36 mouse cellular contexts compared by ENCODE assay signal in the genomic region with DNA sequence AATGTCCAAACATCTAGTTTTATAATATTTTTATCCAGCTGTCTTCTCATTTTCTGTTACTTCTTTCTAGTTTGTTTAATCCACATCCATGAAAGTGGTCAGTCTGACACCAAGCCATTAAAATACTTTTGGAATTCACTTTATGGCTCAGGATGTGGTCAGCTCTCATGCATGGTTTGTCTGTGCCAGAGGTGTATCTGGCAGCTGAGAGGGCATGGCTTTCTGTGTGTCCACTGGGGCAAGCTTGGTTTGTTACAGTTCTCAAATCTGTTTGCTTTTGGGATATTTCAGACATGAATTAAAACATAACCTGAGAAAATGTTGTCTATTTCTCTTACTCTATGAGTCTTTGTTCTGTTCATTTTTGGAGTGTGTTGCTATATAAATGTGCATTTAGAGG. TPM values are rescaled to one million over a fixed set of nuclear protein-coding genes. Genes with fewer than 3 reads are reported as not detected.
"Had no signal": no experiment of that assay in that cellular context is flagged by ENCODE, and none has a peak within 500 bp of the region (broad histone marks: within the 10 kb centered on the region; RNA-seq: fewer than 3 reads in every experiment).

No protein-coding gene starts in this region.

- H3K27ac ChIP-seq: left cerebral cortex, adult 2 months; limb, embryonic 10.5 days; limb, embryonic 12.5 days; limb, embryonic 13.5 days; limb, embryonic 15.5 days; liver, embryonic 12.5 days; liver, embryonic 13.5 days; liver, embryonic 14.5 days; liver, embryonic 15.5 days; lung, embryonic 15.5 days; macrophage; midbrain, embryonic 10.5 days; midbrain, embryonic 12.5 days; midbrain, embryonic 13.5 days; midbrain, embryonic 15.5 days had no signal

- H3K9me3 ChIP-seq: limb, embryonic 10.5 days; limb, embryonic 12.5 days; limb, embryonic 13.5 days; limb, embryonic 15.5 days; liver, embryonic 12.5 days; liver, embryonic 13.5 days; liver, embryonic 15.5 days; lung, embryonic 15.5 days; midbrain, embryonic 12.5 days; midbrain, embryonic 13.5 days; midbrain, embryonic 15.5 days had no signal

- H3K4me3 ChIP-seq: left cerebral cortex, adult 2 months; limb, embryonic 10.5 days; limb, embryonic 12.5 days; limb, embryonic 13.5 days; limb, embryonic 15.5 days; liver, embryonic 12.5 days; liver, embryonic 13.5 days; liver, embryonic 15.5 days; lung, embryonic 15.5 days; megakaryocyte, embryonic 14.5 days; midbrain, embryonic 10.5 days; midbrain, embryonic 12.5 days; midbrain, embryonic 13.5 days; midbrain, embryonic 15.5 days had no signal

- H3K9ac ChIP-seq: limb, embryonic 12.5 days; limb, embryonic 13.5 days; limb, embryonic 15.5 days; liver, embryonic 12.5 days; liver, embryonic 13.5 days; liver, embryonic 14.5 days; liver, embryonic 15.5 days; liver, postnatal 0 days; lung, embryonic 14.5 days; lung, embryonic 15.5 days; midbrain, embryonic 12.5 days; midbrain, embryonic 13.5 days; midbrain, embryonic 15.5 days had no signal

- H3K4me1 ChIP-seq: lung, embryonic 15.5 days had no signal

- H3K27me3 ChIP-seq: limb, embryonic 12.5 days; limb, embryonic 13.5 days; limb, embryonic 15.5 days; liver, embryonic 12.5 days; liver, embryonic 13.5 days; liver, embryonic 15.5 days; lung, embryonic 15.5 days; midbrain, embryonic 12.5 days; midbrain, embryonic 13.5 days; midbrain, embryonic 15.5 days had no signal

- DNase-seq: left cerebral cortex, postnatal 4 days; liver; liver, embryonic 13.5 days; liver, postnatal 0 days; lung, adult 18-20 months; lung, adult 2 months; lung, embryonic 14.5 days; lung, postnatal 10 days; lung, postnatal 14 days; lung, postnatal 36 days; lung, postnatal 4 days; midbrain, embryonic 14.5 days had no signal

- ATAC-seq: liver, embryonic 12.5 days; liver, postnatal 0 days; lung, postnatal 0 days; midbrain, embryonic 13.5 days; midbrain, embryonic 15.5 days; midbrain, embryonic 16.5 days had no signal

- H3K4me2 ChIP-seq: limb, embryonic 12.5 days; limb, embryonic 13.5 days; limb, embryonic 15.5 days; liver, embryonic 11.5 days; liver, embryonic 12.5 days; liver, embryonic 13.5 days; liver, embryonic 15.5 days; lung, embryonic 14.5 days; lung, embryonic 15.5 days; midbrain, embryonic 11.5 days; midbrain, embryonic 12.5 days; midbrain, embryonic 13.5 days; midbrain, embryonic 15.5 days had no signal

RNA-seq across cellular contexts. Expression of a gene that starts 52.8 kb away (rescaled TPM):
- total RNA-seq: liver, adult 2 months; megakaryocyte-erythroid progenitor cell, adult 5-6 weeks; monocyte, adult 5-6 weeks had no signal
- polyA plus RNA-seq: limb, embryonic 12.5 days; limb, embryonic 15.5 days; liver, embryonic 11.5 days; liver, embryonic 12.5 days; liver, embryonic 13.5 days; liver, embryonic 15.5 days; liver, embryonic 16.5 days; liver, postnatal 0 days; lung, embryonic 14.5 days; lung, embryonic 15.5 days; lung, postnatal 0 days; macrophage; midbrain, embryonic 10.5 days; midbrain, embryonic 11.5 days; midbrain, embryonic 12.5 days; midbrain, embryonic 14.5 days; midbrain, embryonic 16.5 days; neural tube, embryonic 11.5 days had no signal
